Mouse (Mus musculus): Measurements from ENCODE around the gene Mdk.

DNA sequence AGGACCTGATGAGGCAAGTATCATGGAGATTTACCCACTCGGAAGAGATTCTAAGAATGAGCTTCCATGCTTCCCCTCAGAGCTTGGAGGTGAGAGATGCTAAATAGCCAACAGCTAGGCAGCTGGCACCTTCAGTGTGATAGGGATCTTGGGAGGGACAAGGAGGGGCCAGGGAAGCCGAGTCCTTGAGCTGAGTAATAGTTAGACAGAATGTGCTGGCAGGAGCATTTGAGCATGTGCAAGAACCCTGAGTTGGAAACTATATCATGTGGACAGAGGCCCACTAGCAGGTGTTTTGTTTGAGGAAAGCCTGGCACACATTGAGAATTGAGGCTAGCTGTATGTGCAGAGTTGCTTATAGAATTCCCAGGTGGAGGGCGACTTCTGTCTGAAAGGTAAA, 19.5 kb downstream of the Mdk start:
- TF ChIP-seq CTCF (IDR thresholded peaks at IDR 0.05; ENCODE audit: borderline replicate concordance, extremely low read depth, insufficient read depth, insufficient read length) (no peak), POLR2A (IDR thresholded peaks at IDR 0.05; ENCODE audit: borderline replicate concordance, extremely low read depth, insufficient read depth, insufficient read length, poor library complexity, severe bottlenecking) (no peak)
